Mouse (Mus musculus) neural tube, embryonic 15.5 days (tissue): ENCODE results near the gene Dpep1. TPM values are rescaled to one million over a fixed set of nuclear protein-coding genes. Genes with fewer than 3 reads are reported as not detected.
"Not testable (repeated sequence)": the region's sequence is repeated elsewhere in the genome, so short reads cannot be mapped to it uniquely, and the experiment has no call there.

ENCODE experiments used
- ATAC-seq: fragments of 200-750 bp; cut with Nextera tagmentation; 2 replicates; pipeline ENCODE4 v1.8.0; 2017; ENCODE audit warnings: mild to moderate bottlenecking, moderate TSS enrichment, moderate library complexity; ENCODE audit not compliant: low FRiP score
- H3K27ac ChIP-seq: fragments of 300-500 bp; sonication (generic); replicated peaks from 2 replicates; pipeline ENCODE4 v1.5.1; 2015; ENCODE audit warnings: mild to moderate bottlenecking, inconsistent platforms
- H3K27me3 ChIP-seq: fragments of 300-500 bp; sonication (generic); replicated peaks from 2 replicates; pipeline ENCODE4 v1.6.1; 2015; ENCODE audit warnings: inconsistent platforms
- H3K36me3 ChIP-seq: fragments of 300-500 bp; sonication (generic); 2 replicates; pipeline ENCODE4 v1.6.1; 2015; ENCODE audit warnings: inconsistent platforms
- H3K4me1 ChIP-seq: fragments of 300-500 bp; sonication (generic); 2 replicates; pipeline ENCODE4 v1.6.1; 2015; ENCODE audit warnings: inconsistent platforms
- H3K4me2 ChIP-seq: fragments of 300-500 bp; sonication (generic); 2 replicates; pipeline ENCODE4 v1.6.1; 2015; ENCODE audit warnings: inconsistent platforms, mild to moderate bottlenecking, moderate library complexity
- H3K4me3 ChIP-seq: fragments of 300-500 bp; sonication (generic); replicated peaks from 2 replicates; pipeline ENCODE4 v1.5.1; 2015; ENCODE audit warnings: mild to moderate bottlenecking, inconsistent platforms
- H3K9ac ChIP-seq: fragments of 300-500 bp; sonication (generic); replicated peaks from 2 replicates; pipeline ENCODE4 v1.6.1; 2015; ENCODE audit warnings: mild to moderate bottlenecking, inconsistent platforms
- H3K9me3 ChIP-seq: fragments of 300-500 bp; sonication (generic); replicated peaks from 2 replicates; pipeline ENCODE4 v1.6.1; 2016; ENCODE audit warnings: inconsistent platforms
- WGBS: fragments of 180-500 bp; shearing (Covaris S2); methylation state at CpG from one replicate; pipeline ENCODE4 v1.1.7; 2015; ENCODE audit warnings: mixed read lengths; 5-methylcytosine and 5-hydroxymethylcytosine counted together
- polyA plus RNA-seq: library from polyadenylated mRNA; unstranded; fragments of >200 nt; fragmentation: Nextera tagmentation; extraction: Ambion mirVana; gene quantifications from 2 replicates; pipeline ENCODE4 v1.2.1, GENCODE M21; 2015

Gene Dpep1
- polyA plus RNA-seq, 1 experiment from 2014 or later, result 0.41 TPM

GRCm38 (mm10) chr8:123213118-123213772, 27.2 kb downstream of the Dpep1 start:
- Histone ChIP-seq H3K27ac (peak overlapping the region; percentile 66), H3K27me3 (no peaks in the 10 kb centered on the region), H3K4me2 (peak overlapping the region; percentile 91), H3K4me3 (peak overlapping the region; percentile 94), H3K9ac (peak overlapping the region; percentile 99), H3K36me3 (peaks cover 18% of the 10 kb centered on the region), H3K9me3 (no peaks in the 10 kb centered on the region), H3K4me1 (peaks cover 30% of the 10 kb centered on the region)
- ATAC-seq, result peak; percentile 16
- 20% methylated on average over 22 of the region's 22 CpGs for WGBS

- Histone ChIP-seq H3K9ac (no peak overlapping the region), H3K4me1 (peaks cover 30% of the 10 kb centered on the region), H3K27me3 (no peaks in the 10 kb centered on the region), H3K4me2 (no peak overlapping the region), H3K27ac (no peak overlapping the region), H3K36me3 (no peaks in the 10 kb centered on the region), H3K4me3 (no peak overlapping the region), H3K9me3 (no peaks in the 10 kb centered on the region)
- 86% methylated on average over 3 of the region's 3 CpGs for WGBS
- no peak for ATAC-seq
Observed at GRCm38 (mm10) chr8:123215430-123215829, 29.4 kb downstream of the Dpep1 start.

- H3K4me1 ChIP-seq, result peaks cover 16% of the 10 kb centered on the region
- H3K36me3 ChIP-seq, result no peaks in the 10 kb centered on the region
- no peak overlapping the region for H3K4me3 ChIP-seq
- H3K4me2 ChIP-seq, result no peak overlapping the region
- H3K27ac ChIP-seq, result no peak overlapping the region
- no peak overlapping the region for H3K9ac ChIP-seq
- no peaks in the 10 kb centered on the region for H3K9me3 ChIP-seq
- H3K27me3 ChIP-seq, result no peaks in the 10 kb centered on the region
- no peak for ATAC-seq
- WGBS, result 81% methylated on average over 1 of the region's 1 CpGs
Observed at GRCm38 (mm10) chr8:123220917-123221316, 34.9 kb downstream of the Dpep1 start.

- H3K27ac ChIP-seq, result peak within 1 kb of the TSS; percentile 90
- H3K4me3 ChIP-seq, result peak within 1 kb of the TSS; percentile 82
- H3K36me3 ChIP-seq, result peaks cover 24% of the 10 kb centered on the region
- ATAC-seq, result peak; percentile 90
- peaks cover 19% of the 10 kb centered on the region for H3K4me1 ChIP-seq
- peak within 1 kb of the TSS; percentile 90 for H3K9ac ChIP-seq
- H3K27me3 ChIP-seq, result no peaks in the 10 kb centered on the region
- WGBS, result 3% methylated on average over 59 of the region's 59 CpGs
- no peaks in the 10 kb centered on the region for H3K9me3 ChIP-seq
- peak within 1 kb of the TSS; percentile 92 for H3K4me2 ChIP-seq
Observed at GRCm38 (mm10) chr8:123224278-123225266, 38.5 kb downstream of the Dpep1 start, which contains the start of gene Cdk10. Gene Cdk10 (plus strand): TSS chr8:123224842.

- Histone ChIP-seq H3K27me3 (0 out of 2 replicates have a peak, but pooled peaks cover 4% of the 10 kb centered on the region), H3K9me3 (no peaks in the 10 kb centered on the region), H3K36me3 (peaks cover 29% of the 10 kb centered on the region), H3K4me2 (no peak overlapping the region), H3K27ac (no peak overlapping the region), H3K4me3 (no peak overlapping the region), H3K9ac (no peak overlapping the region), H3K4me1 (peaks cover 22% of the 10 kb centered on the region)
- ATAC-seq, result no peak
- 88% methylated on average over 1 of the region's 1 CpGs for WGBS
Observed at GRCm38 (mm10) chr8:123228416-123228815, 42.4 kb downstream of the Dpep1 start.

- 92% methylated on average over 10 of the region's 11 CpGs for WGBS
Observed at GRCm38 (mm10) chr8:123230326-123230725, 44.3 kb downstream of the Dpep1 start.

GRCm38 (mm10) chr8:123231742-123232141, 45.7 kb downstream of the Dpep1 start:
- no peak for ATAC-seq
- Histone ChIP-seq H3K9ac (no peak overlapping the region), H3K27me3 (peaks cover 22% of the 10 kb centered on the region; the same call in 1 of the 2 replicates), H3K9me3 (no peaks in the 10 kb centered on the region), H3K4me3 (no peak overlapping the region), H3K36me3 (peaks cover 26% of the 10 kb centered on the region), H3K4me1 (peaks cover 30% of the 10 kb centered on the region), H3K4me2 (no peak overlapping the region), H3K27ac (no peak overlapping the region)
- WGBS, result 61% methylated on average over 5 of the region's 5 CpGs

More at GRCm38 (mm10) chr8:123230326-123230725, 44.3 kb downstream of the Dpep1 start:
- peaks cover 17% of the 10 kb centered on the region; the same call in 1 of the 2 replicates for H3K27me3 ChIP-seq
- not testable (repeated sequence) for H3K4me2 ChIP-seq, H3K9me3 ChIP-seq, H3K9ac ChIP-seq, ATAC-seq, H3K27ac ChIP-seq, H3K4me3 ChIP-seq
- H3K4me1 ChIP-seq, result peaks cover 25% of the 10 kb centered on the region
- peaks cover 29% of the 10 kb centered on the region for H3K36me3 ChIP-seq

- Histone ChIP-seq H3K27ac (no peak overlapping the region), H3K4me1 (peaks cover 30% of the 10 kb centered on the region), H3K9me3 (no peaks in the 10 kb centered on the region), H3K27me3 (peaks cover 23% of the 10 kb centered on the region; the same call in 1 of the 2 replicates), H3K9ac (no peak overlapping the region), H3K4me3 (no peak overlapping the region), H3K36me3 (peaks cover 20% of the 10 kb centered on the region), H3K4me2 (no peak overlapping the region)
- ATAC-seq, result no peak
- WGBS, result 19% methylated on average over 7 of the region's 7 CpGs
Observed at GRCm38 (mm10) chr8:123232553-123232952, 46.5 kb downstream of the Dpep1 start.

- no peak overlapping the region for H3K4me2 ChIP-seq
- H3K4me1 ChIP-seq, result peaks cover 30% of the 10 kb centered on the region
- no peak overlapping the region for H3K4me3 ChIP-seq
- no peaks in the 10 kb centered on the region for H3K9me3 ChIP-seq
- H3K9ac ChIP-seq, result no peak overlapping the region
- H3K27ac ChIP-seq, result no peak overlapping the region
- 48% methylated on average over 13 of the region's 13 CpGs for WGBS
- peaks cover 13% of the 10 kb centered on the region for H3K36me3 ChIP-seq
- no peak for ATAC-seq
- peaks cover 23% of the 10 kb centered on the region; the same call in 1 of the 2 replicates for H3K27me3 ChIP-seq
Observed at GRCm38 (mm10) chr8:123233300-123233699, 47.3 kb downstream of the Dpep1 start.

- 83% methylated on average over 11 of the region's 11 CpGs for WGBS
- Histone ChIP-seq H3K27me3 (peaks cover 23% of the 10 kb centered on the region; the same call in 1 of the 2 replicates), H3K4me3 (no peak overlapping the region), H3K9me3 (no peaks in the 10 kb centered on the region), H3K4me1 (peaks cover 30% of the 10 kb centered on the region), H3K9ac (no peak overlapping the region), H3K4me2 (no peak overlapping the region), H3K36me3 (peaks cover 12% of the 10 kb centered on the region), H3K27ac (no peak overlapping the region)
- ATAC-seq, result no peak
Observed at GRCm38 (mm10) chr8:123233760-123234159, 47.7 kb downstream of the Dpep1 start.

- Histone ChIP-seq H3K9ac (peak overlapping the region; percentile 58), H3K4me3 (peak overlapping the region; percentile 48), H3K9me3 (no peaks in the 10 kb centered on the region), H3K4me1 (peaks cover 30% of the 10 kb centered on the region), H3K27me3 (peaks cover 23% of the 10 kb centered on the region; the same call in 1 of the 2 replicates), H3K36me3 (peaks cover 3% of the 10 kb centered on the region; the same call in 1 of the 2 replicates), H3K4me2 (peak overlapping the region; percentile 83), H3K27ac (no peak overlapping the region)
- 0 out of 2 replicates have a peak, but pooled peaks have one; percentile 11 for ATAC-seq
- 33% methylated on average over 13 of the region's 13 CpGs for WGBS
Observed at GRCm38 (mm10) chr8:123234918-123235519, 49.0 kb downstream of the Dpep1 start.
